Mouse (Mus musculus): ENCODE data around the gene Mmgt2. TPM values are rescaled to one million over a fixed set of nuclear protein-coding genes. Genes with fewer than 3 reads are reported as not detected.
A peak's percentile ranks its signal among the peaks of the same experiment; 100 is the strongest.

Mmgt2 gene
- total RNA-seq (2021), result 10 to 100 TPM; 10.8 to 15.8 TPM

- DNase-seq, result peak; percentile 97 to 98
- intact Hi-C loops (cut with DNase I), result loop anchor here (1.0 to 2.0 kb wide), 2 partner anchors 26 to 35 kb away; no protein-coding TSS in a partner anchor
Measured at GRCm38 (mm10) chr11:62648591-62649391, at the start of gene Mmgt2. Gene Mmgt2, plus strand, starts transcription at chr11:62648664.

GRCm38 (mm10) chr11:62601732-62602618, 46.5 kb upstream of the Mmgt2 start:
- no peak for DNase-seq
- intact Hi-C loops (cut with DNase I), result loop anchor here (5.0 kb wide), 1 partner anchor 145 kb away; the partner anchor contains the start of genes Ncor1 and Pigl

GRCm38 (mm10) chr11:62602619-62603311, 45.7 kb upstream of the Mmgt2 start:
- intact Hi-C loops (cut with DNase I), result loop anchor here (1.0 to 5.0 kb wide), 2 partner anchors 52 to 145 kb away; partner anchors contain the start of genes Ncor1 and Pigl
- DNase-seq, result peak; percentile 97 to 98

- DNase-seq, result peak; percentile 44 to 51
- intact Hi-C loops (cut with DNase I), result loop anchor here (1.0 to 5.0 kb wide), 2 partner anchors 53 to 146 kb away; partner anchors contain the start of genes Ncor1 and Pigl
Measured at GRCm38 (mm10) chr11:62603312-62604056, 45.0 kb upstream of the Mmgt2 start.

- intact Hi-C loops (cut with DNase I), result loop anchor here (5.0 kb wide), 1 partner anchor 147 kb away; the partner anchor contains the start of genes Ncor1 and Pigl
- DNase-seq, result no peak
Measured at GRCm38 (mm10) chr11:62604123-62604706, 44.2 kb upstream of the Mmgt2 start.

GRCm38 (mm10) chr11:62604886-62605618, 43.4 kb upstream of the Mmgt2 start:
- intact Hi-C loops (cut with DNase I), result loop anchor here (5.0 kb wide), 1 partner anchor 148 kb away; the partner anchor contains the start of genes Ncor1 and Pigl
- DNase-seq, result no peak

- intact Hi-C loops (cut with DNase I), result no loop called here
Measured at GRCm38 (mm10) chr11:62605619-62606298, 42.7 kb upstream of the Mmgt2 start.

GRCm38 (mm10) chr11:62606299-62607169, 41.9 kb upstream of the Mmgt2 start:
- no peak for DNase-seq
- intact Hi-C loops (cut with DNase I), result no loop called here

More at GRCm38 (mm10) chr11:62605619-62606298, 42.7 kb upstream of the Mmgt2 start:
- DNase-seq, result no peak

- no peak for DNase-seq
- intact Hi-C loops (cut with DNase I), result no loop called here
Measured at GRCm38 (mm10) chr11:62607170-62607951, 41.1 kb upstream of the Mmgt2 start.

GRCm38 (mm10) chr11:62607952-62608201, 40.6 kb upstream of the Mmgt2 start:
- no peak for DNase-seq
- intact Hi-C loops (cut with DNase I), result no loop called here

GRCm38 (mm10) chr11:62608826-62609675, 39.4 kb upstream of the Mmgt2 start:
- intact Hi-C loops (cut with DNase I), result no loop called here
- DNase-seq, result no peak

- no peak for DNase-seq
- intact Hi-C loops (cut with DNase I), result no loop called here
Measured at GRCm38 (mm10) chr11:62610304-62610703, 38.2 kb upstream of the Mmgt2 start.

- DNase-seq, result no peak
- intact Hi-C loops (cut with DNase I), result loop anchor here (1.0 kb wide), 2 partner anchors 36 to 63 kb away; partner anchors contain the start of genes Lrrc75a and Mmgt2
Measured at GRCm38 (mm10) chr11:62612604-62613003, 35.9 kb upstream of the Mmgt2 start.

- intact Hi-C loops (cut with DNase I), result loop anchor here (1.0 kb wide), 2 partner anchors 34 to 61 kb away; partner anchors contain the start of genes Lrrc75a and Mmgt2
- DNase-seq, result peak; percentile 96 to 97
Measured at GRCm38 (mm10) chr11:62613657-62614365, 34.7 kb upstream of the Mmgt2 start.

Measured in heart, postnatal 10 days (tissue).